Mouse (Mus musculus) cerebellum, postnatal 25 days (tissue): ENCODE results near the gene Hsd17b12.
A peak's percentile ranks its signal among the peaks of the same experiment; 100 is the strongest.

Source experiments
- DNase-seq, 2 experiments: peaks; one replicate each; pipeline ENCODE4 v3.0.0; 2021; ENCODE audit warnings: mixed read lengths in 2 of 2

Hsd17b12 gene

DNA sequence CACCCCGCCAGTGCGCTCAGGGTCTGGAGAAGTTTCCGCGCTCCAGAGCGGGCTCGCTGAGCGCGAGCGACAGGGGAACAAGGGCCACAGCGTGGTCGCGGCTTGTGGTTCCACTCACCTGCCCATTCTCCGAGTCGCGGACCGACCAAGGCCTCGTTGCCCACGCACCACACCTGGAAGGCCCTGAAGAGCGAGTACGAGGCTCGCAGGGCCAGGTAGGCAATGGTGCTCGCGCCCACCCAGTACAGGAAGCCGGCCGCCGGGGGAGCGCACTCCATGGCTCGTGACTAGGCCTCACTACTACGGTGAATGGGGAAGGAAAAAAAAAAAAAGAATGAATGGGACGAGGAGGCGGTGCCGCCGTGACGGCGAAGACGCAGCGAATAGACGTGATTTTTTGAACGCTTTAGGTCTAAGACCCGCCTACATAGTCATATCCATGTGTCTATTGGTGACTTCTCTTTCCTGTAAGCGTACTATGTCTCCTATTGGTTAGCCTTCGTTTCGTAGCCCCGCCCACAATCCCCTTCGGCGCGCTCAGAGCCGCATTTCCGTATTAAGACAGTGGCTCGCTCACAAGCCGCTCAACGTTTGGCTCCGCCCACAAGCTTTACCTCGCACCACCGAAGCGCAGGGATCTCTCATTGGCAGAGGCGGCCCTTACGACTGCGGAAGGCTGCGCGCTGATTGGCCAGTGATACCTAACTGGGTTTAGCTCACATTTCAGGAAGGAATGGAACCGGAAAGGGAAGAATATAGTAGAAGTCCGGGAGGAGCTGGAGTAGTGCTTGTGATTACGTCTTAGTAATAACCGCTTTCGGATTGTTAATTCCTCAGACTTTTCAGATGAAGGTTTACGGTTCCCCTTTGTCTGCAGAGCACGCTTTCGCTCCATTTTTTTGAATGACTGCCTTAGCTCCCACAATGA is at the start of gene Hsd17b12:
TSS of gene Hsd17b12 (minus strand) at position 373 of the 928 bp plus-strand sequence.
- DNase-seq = peak; percentile 97 to 99

DNA sequence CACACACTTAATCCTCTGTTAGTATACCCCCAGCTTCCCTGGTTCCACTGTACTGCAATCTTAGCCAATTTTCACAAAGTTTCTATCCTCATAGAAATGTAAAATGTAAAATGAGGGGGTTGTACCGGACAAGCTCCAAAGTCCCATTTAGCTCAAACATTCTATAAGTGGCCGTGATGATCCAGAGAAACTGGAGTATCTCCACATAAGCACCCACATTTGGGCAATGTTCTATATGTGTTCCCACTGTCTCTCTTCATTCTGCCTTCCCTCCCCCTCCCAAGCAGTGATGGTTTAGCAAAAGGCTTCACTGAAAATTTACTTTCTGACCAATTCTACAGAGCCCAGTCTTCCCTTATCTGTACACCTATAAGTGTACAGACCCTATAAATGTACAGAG is 27.1 kb upstream of the Hsd17b12 start:
- DNase-seq = no peak

DNA sequence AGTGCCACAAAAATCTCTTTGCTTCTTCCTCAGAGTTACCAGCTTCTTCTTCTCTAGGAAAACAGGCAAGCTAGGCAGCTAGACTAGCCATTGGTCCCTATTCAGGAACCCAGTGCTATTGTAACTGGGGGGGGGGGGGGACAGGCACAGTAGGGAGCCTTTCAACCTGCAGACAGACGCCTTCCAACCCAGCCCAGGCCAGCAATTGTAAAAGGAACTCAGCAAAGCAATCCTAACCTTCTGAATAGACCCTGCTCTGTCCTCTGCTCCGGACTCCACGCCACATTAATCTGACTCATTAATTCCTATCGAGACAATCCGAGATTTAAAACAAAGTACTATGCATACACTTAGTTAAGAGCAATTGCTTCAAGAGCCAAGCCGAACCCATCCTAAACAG is 26.4 kb upstream of the Hsd17b12 start:
- DNase-seq = no peak

DNA sequence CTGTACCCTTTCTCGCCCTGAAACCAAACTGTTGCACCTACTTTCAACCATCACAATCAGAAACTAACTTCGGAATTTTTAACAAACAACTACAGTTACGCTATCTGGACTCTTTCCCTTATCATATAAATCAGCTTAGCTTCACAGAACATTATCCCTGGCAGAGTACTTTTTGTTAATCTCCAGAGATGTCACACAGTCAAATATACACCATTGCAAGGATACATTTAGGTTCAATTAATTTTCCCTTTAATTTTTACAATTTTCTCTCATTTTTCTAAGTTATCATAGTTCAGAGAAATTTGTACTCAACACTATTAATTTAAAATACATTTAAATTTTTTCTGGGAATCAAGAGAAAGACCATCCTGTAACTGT is 21.3 kb upstream of the Hsd17b12 start:
- no peak for DNase-seq

DNA sequence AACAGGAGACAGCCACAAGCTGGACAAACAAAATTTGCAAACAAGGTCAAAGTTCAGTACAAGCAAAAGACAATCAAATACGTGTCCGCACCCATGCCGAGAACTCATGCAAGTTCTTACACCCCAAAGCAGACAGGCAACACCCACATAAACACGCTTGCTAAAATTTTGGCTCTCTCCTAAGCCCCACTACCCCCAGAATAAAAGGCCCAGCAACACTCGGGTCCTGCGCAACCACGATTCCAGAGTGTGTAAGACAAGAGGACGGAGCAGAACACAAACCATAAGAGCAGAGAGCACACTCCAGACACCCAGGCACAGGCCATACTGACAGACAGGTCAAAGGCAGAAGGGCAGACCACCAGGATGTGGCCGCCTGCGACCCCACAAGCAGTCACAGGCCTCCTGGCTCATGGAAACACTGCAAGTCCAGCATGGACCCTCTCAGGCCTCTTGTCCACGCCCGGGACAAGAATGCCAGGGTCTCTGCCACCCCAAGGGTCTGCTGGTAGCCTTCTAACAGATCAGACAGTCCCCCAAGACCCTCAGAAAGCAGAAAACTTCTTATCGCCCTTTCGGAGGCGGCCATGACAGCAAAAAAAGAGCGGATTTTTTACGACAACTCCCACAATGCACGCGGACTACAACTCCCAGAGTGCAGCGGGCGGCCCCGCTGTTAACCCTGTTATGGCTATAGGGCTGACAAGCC is 20.7 kb upstream of the Hsd17b12 start:
- peak; percentile 90 to 92 for DNase-seq

DNA sequence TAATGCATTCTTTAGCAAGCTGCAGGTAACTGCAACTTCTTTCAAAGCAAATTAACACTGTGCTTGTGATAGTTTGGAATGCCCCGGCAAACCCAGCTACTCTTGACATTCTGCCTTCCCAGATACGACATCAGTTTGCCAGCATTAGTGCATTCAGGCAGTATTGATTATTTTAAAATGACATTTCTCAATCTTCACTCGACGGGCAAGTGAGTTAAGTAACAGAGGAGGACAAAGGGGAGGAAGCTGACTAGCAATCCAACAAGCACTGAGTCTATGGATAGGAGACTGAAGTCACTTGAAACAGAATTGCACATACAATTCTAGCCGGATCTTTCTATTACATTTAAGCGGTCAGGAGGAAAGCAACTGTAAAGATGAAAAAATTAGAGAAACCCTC is 19.5 kb upstream of the Hsd17b12 start:
- DNase-seq = no peak

DNA sequence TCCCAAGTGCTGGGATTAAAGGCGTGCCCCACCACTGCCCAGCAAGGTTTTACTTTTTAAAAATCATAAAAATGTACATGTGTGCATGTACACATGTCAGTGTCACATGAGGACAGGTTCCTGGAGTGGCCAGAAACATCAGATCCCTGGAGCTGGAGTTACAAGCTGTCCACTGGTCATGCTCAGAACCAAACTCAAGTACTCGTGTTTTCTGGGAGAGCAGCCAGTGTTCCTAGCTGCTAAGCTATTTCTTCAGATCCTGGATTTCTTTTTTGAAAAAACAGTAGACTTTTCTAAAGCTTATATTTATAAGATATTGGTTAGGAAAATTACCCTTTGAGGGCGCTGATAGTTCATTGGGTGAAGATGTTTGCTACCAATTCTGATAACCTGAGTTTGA is 18.6 kb upstream of the Hsd17b12 start:
- DNase-seq = no peak

DNA sequence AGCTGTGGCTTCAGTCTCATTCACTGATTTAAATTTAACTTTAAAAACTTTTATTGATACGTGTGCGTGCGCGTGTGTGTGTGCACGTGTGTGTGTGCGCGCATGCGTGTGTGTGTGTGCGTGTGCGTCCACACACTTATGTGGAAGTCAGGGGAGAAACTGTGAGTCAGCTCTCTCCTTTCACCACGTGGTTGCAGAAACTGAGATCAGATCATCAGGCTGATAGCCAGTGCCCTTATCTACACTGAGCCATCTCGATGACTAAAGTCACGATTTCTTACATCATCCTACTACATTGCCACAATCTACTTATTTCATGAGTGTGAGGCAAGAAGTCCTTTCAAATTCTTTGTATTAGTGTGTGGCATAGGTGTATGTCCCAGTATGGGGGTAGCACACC is 15.8 kb upstream of the Hsd17b12 start:
- no peak for DNase-seq

DNA sequence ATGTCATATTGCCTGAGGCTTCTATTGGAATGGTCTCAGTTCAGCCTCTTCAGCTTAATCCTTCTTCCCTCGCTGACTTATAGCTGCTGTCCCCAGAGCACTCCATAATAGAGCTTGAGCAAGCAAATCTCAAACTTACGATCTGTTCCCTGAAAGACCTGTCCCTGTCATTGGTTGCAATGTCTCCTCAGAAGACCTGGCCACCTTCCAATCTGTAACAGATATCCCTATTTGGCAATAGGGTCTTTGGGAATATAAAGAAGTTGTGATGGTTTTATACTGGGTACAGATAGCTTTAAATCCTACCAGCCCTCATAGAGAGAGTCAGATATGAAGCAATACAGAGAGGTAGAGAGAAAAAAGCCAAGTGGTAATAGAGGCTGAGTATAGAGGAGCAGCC is 5.4 kb upstream of the Hsd17b12 start:
- DNase-seq = no peak

DNA sequence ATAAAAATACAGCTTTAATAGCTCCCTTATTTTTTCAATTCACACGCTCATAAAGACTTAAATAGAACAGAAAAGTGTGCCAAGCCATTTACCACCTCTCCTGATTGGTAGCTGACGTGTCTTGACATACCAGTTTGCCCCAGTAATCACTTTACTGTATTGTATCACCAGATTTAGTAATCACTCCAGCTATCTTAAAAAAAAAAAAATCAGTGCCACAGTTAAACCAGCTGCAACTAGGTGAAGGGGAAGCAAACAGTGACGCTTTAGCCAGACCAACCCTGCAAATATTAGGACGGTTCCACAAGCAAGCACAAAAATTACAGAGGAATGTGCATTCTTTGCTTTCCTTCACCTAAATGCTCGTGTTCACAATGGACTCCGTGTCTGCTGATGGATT is 4.4 kb upstream of the Hsd17b12 start:
- no peak for DNase-seq

DNA sequence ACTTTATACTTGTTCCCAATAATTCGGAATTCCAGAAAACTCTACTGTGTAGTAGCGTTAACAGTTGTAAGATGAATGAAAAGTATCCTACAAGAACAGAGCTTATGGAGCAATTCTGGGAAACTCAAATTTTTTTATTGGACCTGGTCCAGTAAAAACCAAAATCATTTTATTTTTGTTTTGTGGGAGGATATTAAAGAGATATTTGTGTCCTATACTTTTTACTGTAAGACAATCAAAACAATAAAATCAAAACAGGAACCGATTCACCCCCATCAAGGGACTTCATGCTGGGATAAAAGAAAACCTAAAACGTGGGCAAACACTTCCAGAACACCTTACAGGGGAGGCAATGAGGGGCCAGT is 738 bp upstream of the Hsd17b12 start:
- no peak for DNase-seq

DNA sequence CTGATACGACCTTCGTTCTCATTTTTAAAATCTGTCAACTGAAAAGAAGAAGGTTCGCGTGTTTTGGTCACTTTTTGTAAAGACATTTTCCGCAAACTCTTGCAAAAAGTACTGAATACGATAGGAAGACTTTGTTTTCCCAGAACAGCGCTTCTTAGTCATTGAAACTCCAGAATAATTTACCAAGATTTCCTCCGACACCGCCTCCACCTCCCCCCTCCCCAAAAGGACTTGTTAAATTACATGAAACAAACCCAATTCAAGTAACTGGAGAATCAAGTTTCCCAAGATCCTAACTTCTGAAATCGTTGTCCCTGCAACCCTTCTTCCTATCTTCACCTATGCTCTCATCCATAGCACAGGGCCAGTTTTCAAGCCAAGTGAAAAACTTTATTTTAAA is 713 bp downstream of the Hsd17b12 start:
- DNase-seq = no peak

DNA sequence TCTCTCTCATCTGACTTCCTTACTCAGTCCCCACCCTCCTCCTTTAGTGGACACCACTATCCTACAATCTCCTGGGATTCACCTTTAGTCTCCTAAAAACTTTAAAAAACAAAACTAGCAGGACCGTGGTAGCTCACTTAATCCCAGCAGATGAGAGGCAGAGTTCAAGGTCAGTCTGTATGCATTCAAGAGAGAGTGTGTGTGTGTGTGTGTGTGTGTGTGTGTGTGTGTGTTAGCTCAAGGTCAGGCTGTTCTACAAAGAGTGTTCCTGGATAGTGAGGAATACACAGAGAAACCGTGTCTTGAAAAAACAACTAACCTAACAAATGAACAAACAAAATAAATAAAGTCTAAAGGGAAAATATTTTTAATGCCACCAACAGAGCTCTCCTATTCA is 12.6 kb downstream of the Hsd17b12 start:
- no peak for DNase-seq

DNA sequence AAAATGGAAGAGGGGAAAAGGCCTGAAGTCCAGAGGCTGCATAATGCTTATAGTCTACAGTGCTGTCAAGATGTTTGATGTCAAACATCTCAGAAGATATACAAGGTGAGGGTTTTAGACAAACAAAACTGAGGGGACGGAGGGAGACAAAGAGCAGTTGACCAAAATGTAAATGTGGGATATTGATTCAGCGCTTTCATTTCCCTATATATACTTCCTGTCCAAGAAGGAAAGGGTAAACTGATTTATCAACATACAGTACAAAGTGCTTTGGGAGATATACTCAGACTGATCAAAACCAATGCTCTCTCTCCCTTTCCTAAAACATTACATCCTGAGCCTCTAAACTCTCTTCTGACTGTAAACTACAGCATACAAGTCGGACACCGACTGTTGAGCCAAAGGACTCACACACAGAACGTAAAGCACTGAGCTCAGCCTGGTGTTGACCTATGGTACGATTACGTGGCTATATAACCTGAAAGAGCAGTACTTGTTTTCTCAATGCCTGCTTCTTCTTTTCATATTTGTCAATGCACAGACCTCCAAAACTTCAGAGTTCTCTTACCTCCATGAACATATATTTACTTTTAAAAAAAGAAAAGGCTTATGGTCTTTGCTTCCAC is 13.1 kb downstream of the Hsd17b12 start:
- DNase-seq = no peak

DNA sequence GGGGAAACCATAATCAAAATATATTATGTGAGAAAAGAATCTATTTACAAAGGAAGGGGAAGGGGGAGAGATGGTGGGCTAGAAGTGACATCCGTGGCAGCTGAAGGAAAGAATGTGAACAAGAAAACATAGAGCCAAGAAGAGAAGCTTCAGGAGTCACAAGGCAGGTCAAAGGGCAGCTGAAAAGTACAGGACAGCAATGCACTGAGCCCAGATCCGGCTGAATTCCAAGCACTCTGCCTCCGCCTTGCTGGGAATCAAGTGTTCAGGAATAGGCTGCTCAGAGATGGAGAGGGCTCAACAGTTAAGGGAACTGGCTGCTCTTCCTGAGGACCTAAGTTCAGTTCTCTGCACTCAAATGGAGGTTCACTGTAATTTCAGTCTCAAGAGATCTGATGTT is 16.5 kb downstream of the Hsd17b12 start:
- DNase-seq = no peak

DNA sequence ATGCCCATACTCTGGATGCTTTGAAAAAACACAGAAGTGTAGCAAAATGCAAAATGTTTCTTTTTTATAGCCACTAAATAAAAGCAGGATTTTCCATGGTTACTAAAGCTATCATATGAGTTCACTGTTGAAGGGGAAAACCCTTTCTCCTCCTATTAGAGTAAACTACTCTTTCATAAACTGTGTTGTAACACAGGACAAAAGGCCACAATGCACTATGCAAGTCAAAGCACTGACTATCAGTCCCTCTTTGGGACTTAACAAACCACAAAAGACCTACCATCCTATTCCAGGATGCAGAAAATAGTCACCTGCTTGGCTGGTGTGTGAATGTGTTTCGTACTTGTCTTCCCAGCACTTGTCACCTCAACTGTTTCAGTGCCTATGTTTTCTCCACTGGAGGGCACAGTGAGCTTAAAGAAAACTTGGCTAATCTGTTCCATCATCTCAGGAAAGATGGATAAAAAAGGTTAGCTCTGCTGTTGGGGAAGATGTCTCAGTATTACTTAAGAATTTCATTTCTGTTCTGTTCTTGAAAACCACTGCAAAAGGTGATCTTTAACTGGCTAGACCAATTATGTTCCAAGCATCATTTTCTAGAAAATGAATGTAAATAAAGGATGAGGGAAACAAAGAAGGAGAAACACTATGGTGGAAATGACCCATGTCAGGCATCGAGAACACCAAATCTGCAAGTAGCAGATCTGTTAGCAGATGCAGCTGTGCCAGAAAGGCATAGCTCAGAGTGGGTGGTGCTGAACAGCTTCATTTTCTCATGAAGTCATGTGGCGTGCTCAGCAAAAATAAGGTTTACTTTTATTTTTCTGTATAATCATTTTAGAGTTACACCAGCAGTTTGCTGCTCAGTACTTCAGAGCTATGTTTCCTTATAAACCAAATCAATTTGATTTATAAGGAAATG is 19.0 kb downstream of the Hsd17b12 start:
- no peak for DNase-seq

DNA sequence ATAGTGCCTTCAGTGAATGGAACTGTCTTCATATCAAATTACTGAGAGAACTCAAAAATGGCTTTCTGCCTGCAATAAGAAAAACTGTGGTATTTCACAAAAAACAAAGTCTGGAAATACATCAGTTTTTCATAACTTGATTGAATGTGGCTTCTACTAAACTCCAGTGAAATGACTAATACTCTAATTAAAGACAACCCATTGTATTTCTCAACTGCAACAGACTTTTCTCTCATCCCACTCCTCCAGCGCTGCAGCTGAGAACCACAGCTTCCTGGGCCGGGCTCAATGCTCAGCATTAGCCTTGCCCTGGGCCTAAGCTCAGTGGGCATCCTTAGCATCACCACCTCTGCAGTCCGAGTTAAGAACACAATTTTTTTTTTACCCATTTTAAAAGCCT is 20.9 kb downstream of the Hsd17b12 start:
- DNase-seq = no peak

DNA sequence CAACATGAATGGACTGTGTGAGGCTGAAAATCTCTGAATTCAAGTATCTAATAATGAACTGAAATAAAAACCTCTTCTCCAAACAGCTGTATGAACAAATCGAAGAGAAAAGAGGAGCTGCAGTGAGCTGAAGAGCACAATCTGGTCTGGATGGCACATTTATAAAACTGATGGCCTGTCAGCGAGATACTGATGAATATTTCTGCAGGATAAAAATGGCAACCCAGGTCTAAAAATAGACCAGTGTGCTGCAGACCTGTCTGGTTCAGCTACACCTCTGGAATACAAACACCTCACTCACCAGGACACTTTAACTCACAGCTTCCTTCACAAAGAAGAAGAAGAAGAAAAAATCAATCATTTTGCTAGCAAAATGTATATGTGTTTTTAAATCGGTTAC is 29.3 kb downstream of the Hsd17b12 start:
- DNase-seq = no peak

DNA sequence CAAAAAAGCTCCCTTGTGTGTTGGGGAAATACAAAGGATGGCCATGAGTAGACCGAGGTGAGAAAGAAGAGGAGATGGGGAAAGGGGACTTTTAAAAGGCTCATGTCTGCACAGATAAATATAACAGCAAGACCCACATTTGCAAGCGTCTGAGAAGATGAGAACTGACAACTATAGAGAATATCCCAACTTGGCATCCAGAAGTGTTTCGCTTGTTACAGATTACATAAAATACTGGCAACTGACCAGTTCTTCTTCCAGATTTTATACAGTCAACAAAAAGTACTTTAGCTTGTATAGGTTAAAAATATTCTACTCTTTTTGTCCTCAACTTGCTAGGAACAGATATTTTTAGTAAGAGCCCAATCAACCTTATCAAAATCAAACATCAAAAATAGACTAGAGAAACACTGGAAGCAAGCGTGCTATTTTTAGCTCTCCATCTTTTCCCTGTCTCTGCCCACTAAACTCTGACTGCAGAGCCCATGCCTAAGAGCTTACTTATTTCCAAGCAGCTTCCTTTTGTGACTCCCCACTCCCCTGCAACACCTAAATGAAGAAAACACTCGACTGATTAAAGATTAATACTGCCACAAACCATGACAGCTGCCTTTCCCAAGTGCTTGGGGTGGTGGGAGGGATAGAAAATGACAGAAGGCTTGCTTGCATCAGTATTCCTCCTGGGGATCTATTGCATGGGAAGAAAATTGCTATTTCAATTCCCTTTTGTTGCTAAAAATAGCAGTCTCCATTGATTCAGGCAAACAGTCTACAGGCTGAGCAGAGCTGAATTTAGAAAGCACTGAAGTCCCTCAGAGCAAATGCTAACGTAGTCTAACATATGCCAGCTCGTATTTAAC is 35.4 kb downstream of the Hsd17b12 start:
- DNase-seq = peak; percentile 18 to 41

DNA sequence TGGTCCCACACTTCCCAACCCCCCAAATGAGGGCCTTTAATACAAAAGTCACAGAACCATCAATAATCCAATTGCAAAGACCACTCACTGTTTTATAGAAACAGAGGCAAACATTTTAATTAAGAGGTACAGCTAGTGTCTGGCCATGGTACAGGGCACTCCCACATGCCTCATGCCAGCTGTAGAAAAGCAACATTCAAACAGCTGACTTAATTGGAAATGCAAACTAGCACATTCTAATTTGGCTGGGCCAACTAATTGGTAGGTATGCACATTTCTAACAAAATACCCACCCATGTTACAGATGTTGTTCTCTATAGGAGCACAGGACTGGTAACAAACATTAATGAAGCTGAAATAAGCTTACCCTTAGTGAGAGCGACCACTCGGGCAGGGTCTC is 54.0 kb downstream of the Hsd17b12 start:
- DNase-seq = no peak

DNA sequence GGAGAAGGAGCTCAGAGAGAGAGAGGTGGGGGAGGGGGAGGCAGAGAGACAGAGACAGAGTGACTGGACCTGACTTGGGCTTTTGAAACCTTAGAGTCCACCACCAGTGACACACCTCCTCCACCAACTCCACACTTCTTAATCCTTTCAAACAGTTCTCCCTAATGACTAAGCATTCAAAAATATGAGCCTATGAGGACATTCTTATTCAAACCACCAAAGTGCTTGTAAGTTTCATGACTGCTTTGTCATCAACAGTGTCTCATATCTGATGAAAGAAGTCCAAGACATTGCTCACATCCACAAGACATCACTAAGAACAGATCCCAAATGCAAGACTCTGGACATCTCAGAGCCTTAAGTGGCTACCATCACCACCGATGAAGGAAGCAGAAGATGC is 67.9 kb downstream of the Hsd17b12 start:
- no peak for DNase-seq

DNA sequence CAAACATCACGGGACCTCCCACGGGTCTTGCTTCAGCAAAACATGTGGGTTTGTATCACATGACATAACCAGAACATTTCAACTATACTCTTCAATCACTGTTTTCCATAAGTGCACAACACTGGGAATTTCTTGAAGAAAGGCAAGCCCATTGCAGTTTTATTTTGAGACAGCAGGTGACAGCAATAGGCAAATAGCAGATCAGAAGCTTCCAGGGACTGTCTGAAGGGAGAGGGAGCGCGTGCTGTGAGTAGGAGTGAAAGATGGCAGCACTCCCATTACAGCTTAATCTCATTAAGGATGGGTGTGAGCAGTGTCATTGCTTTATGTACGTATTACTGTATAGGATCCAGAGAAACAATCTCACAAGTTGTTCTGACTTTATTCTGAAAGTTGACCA is 88.3 kb downstream of the Hsd17b12 start:
- DNase-seq = no peak
